Mouse (Mus musculus): ENCODE data around the gene Pik3r3.

- TF ChIP-seq POLR2A (IDR thresholded peaks at IDR 0.05; ENCODE audit: insufficient read length, low read depth) (no peak), USF1 (IDR thresholded peaks at IDR 0.05; ENCODE audit: low read depth) (no peak)
Measured at GRCm38 (mm10) chr4:116182745-116183144, 38.7 kb upstream of the Pik3r3 start.
